Mouse (Mus musculus) heart, adult 2 months (tissue): ENCODE data around the gene Tmem120a. TPM values are rescaled to one million over a fixed set of nuclear protein-coding genes. Genes with fewer than 3 reads are reported as not detected.

Experiments
- DNase-seq, 2 experiments: peaks; one replicate each; pipeline ENCODE4 v3.0.0; 2021
- H3K27ac ChIP-seq: fragments of 200-600 bp; 2 replicates; pipeline ENCODE4 v1.8.1; 2022
- H3K27me3 ChIP-seq: fragments of 200-500 bp; 2 replicates; pipeline ENCODE4 v1.6.1; 2012; ENCODE audit warnings: mild to moderate bottlenecking, low read length, inconsistent platforms, mixed read lengths; ENCODE audit not compliant: control insufficient read depth, insufficient read depth
- H3K36me3 ChIP-seq: fragments of 200-500 bp; 2 replicates; pipeline ENCODE4 v1.6.1; 2012; ENCODE audit warnings: low read length, inconsistent platforms; ENCODE audit not compliant: control insufficient read depth, insufficient read depth
- H3K4me1 ChIP-seq: fragments of 200-500 bp; 2 replicates; pipeline ENCODE4 v1.6.1; 2011; ENCODE audit warnings: low read length; ENCODE audit not compliant: control insufficient read depth, insufficient read depth
- H3K4me3 ChIP-seq: fragments of 200-600 bp; 2 replicates; pipeline ENCODE4 v1.8.1; 2022
- H3K79me2 ChIP-seq: fragments of 200-500 bp; replicated peaks from 2 replicates; pipeline ENCODE4 v1.6.1; 2012; ENCODE audit warnings: mild to moderate bottlenecking, inconsistent platforms, low read length, moderate library complexity, mixed read lengths; ENCODE audit not compliant: control insufficient read depth, insufficient read depth
- H3K9ac ChIP-seq: fragments of 200-500 bp; 2 replicates; pipeline ENCODE4 v1.6.1; 2012; ENCODE audit warnings: low read depth, mild to moderate bottlenecking, control low read depth, inconsistent platforms, low read length, mixed read lengths
- CTCF ChIP-seq: fragments of 200-600 bp; IDR thresholded peaks from 2 replicates; pipeline ENCODE4 v1.8.1; 2022; ENCODE audit warnings: antibody characterized with exemption, mild to moderate bottlenecking, moderate library complexity
- EP300 ChIP-seq: fragments of 200-500 bp; IDR thresholded peaks from 2 replicates; pipeline ENCODE4 v1.6.1; 2011; ENCODE audit warnings: low read depth, low read length, control low read depth; ENCODE audit not compliant: insufficient read depth
- POLR2A ChIP-seq: fragments of 200-500 bp; IDR thresholded peaks from 2 replicates; pipeline ENCODE4 v1.6.1; 2011; ENCODE audit warnings: mild to moderate bottlenecking, low read depth, low read length, control low read depth; ENCODE audit not compliant: insufficient read depth
- WGBS: fragments of 180-500 bp; shearing (Covaris S2); methylation state at CpG from one replicate; pipeline ENCODE4 v1.1.7; 2018; 5-methylcytosine and 5-hydroxymethylcytosine counted together
- intact Hi-C: fragments of 180-260 bp; cut with DNase I; formaldehyde crosslinking; loops from one replicate; pipeline ENCODE4 v1.15.1; 2025
- polyA plus RNA-seq: library from polyadenylated mRNA; depleted of rRNA; stranded (reverse); fragments of >200 nt; gene quantifications from 2 replicates; pipeline ENCODE4 v1.2.3, GENCODE M21; 2012
- total RNA-seq, 2 experiments: library from RNA; stranded (reverse); gene quantifications; 2 replicates each; pipeline ENCODE4 v1.2.3; 2021

The Tmem120a gene
- total and polyA plus RNA-seq, 3 experiments, result 13.6 to 27.3 (median 19.3) TPM

GRCm38 (mm10) chr5:135730278-135730677, 14.0 kb downstream of the Tmem120a start:
- no peak overlapping the region for H3K27ac ChIP-seq
- H3K36me3 ChIP-seq, result no peaks in the 10 kb centered on the region
- DNase-seq, result no peak
- no peaks in the 10 kb centered on the region for H3K27me3 ChIP-seq
- WGBS, result 98% methylated on average over 10 of the region's 10 CpGs
- no peak for TF ChIP-seq POLR2A
- no peak for TF ChIP-seq EP300
- no peak for TF ChIP-seq CTCF
- no peak overlapping the region for H3K9ac ChIP-seq
- peaks cover 8% of the 10 kb centered on the region for H3K4me1 ChIP-seq
- intact Hi-C loops, result no loop called here
- no peaks in the 10 kb centered on the region for H3K79me2 ChIP-seq
- no peak overlapping the region for H3K4me3 ChIP-seq

GRCm38 (mm10) chr5:135729351-135729750, 14.9 kb downstream of the Tmem120a start:
- H3K79me2 ChIP-seq, result no peaks in the 10 kb centered on the region
- no peaks in the 10 kb centered on the region for H3K36me3 ChIP-seq
- DNase-seq, result no peak
- no peak overlapping the region for H3K9ac ChIP-seq
- H3K27ac ChIP-seq, result no peak overlapping the region
- TF ChIP-seq CTCF (no peak), EP300 (no peak), POLR2A (no peak)
- WGBS, result 94% methylated on average over 13 of the region's 13 CpGs
- H3K27me3 ChIP-seq, result no peaks in the 10 kb centered on the region
- peaks cover 8% of the 10 kb centered on the region for H3K4me1 ChIP-seq
- intact Hi-C loops, result no loop called here
- H3K4me3 ChIP-seq, result no peak overlapping the region

DNA sequence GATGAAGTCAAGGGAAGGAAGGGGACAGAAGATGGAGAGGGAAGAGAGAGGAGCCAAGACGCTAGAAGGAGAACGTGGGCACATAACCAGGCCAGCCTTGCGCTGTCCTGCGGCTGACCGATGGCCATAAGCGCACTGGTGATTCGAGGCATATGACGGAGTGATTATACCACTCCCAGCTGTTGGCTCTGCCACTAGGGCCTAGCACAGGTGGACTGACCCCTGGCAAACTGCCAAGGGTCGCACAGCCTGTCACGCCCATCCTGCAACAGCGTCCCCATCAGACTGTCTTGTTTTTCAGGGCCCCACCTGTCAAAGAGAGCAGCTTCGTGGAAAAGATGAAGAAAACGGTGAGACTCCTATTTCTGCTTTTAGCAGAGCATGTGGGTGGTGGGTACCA, 15.9 kb downstream of the Tmem120a start:
- H3K36me3 ChIP-seq, result no peaks in the 10 kb centered on the region; the same call in 1 of the 2 replicates
- DNase-seq, result no peak
- H3K27me3 ChIP-seq, result no peaks in the 10 kb centered on the region
- TF ChIP-seq EP300, result no peak
- no peak for TF ChIP-seq POLR2A
- no peak for TF ChIP-seq CTCF
- peaks cover 11% of the 10 kb centered on the region for H3K4me1 ChIP-seq
- WGBS, result 87% methylated on average over 13 of the region's 13 CpGs
- no peak overlapping the region for H3K9ac ChIP-seq
- no peaks in the 10 kb centered on the region for H3K79me2 ChIP-seq
- intact Hi-C loops, result no loop called here
- no peak overlapping the region for H3K27ac ChIP-seq
- H3K4me3 ChIP-seq, result no peak overlapping the region

GRCm38 (mm10) chr5:135727871-135728270, 16.4 kb downstream of the Tmem120a start:
- Histone ChIP-seq H3K36me3 (no peaks in the 10 kb centered on the region; the same call in 1 of the 2 replicates), H3K79me2 (no peaks in the 10 kb centered on the region), H3K27me3 (no peaks in the 10 kb centered on the region), H3K9ac (no peak overlapping the region), H3K27ac (no peak overlapping the region; the same call in 1 of the 2 replicates), H3K4me3 (no peak overlapping the region), H3K4me1 (peaks cover 14% of the 10 kb centered on the region)
- intact Hi-C loops, result no loop called here
- TF ChIP-seq EP300 (no peak), CTCF (no peak), POLR2A (no peak)
- DNase-seq, result no peak
- 95% methylated on average over 9 of the region's 9 CpGs for WGBS

DNA sequence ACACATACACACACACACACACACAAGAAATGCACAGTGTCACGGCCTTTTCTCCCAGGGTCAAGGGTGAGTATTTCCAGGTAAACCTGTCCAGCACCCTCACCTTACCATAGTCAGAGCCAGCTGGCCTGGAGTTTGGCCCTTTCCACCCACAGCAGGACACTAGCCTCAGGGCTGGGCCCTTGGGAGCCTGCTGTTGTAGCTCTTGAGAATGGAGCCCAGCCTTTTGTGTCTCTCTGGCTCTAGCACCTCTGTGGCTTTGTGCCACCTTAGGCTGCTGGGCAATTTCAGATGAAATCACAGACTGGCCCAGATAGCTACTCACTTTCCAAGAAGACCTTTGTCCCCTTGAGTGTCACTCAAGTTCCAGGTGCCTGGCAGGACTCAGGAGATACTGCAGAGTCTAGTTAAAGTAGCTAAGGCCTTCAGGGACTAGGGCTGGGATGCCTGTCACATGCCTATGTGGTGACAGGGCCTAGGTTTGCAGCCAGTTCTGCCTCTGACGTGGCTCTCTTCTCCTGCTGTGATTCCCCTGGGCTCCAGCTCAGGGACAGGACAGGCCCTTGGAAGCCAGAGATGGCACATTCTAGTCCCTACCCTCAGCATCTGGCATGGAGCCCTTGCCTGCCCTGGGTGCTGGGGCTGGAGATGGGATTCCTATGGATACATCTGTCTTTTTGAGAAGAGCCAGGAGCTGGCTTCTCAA, 17.5 kb downstream of the Tmem120a start:
- Histone ChIP-seq H3K4me1 (peaks cover 20% of the 10 kb centered on the region), H3K36me3 (peaks cover 2% of the 10 kb centered on the region), H3K27ac (peak overlapping the region; percentile 44), H3K79me2 (no peaks in the 10 kb centered on the region), H3K4me3 (no peak overlapping the region), H3K27me3 (no peaks in the 10 kb centered on the region), H3K9ac (no peak overlapping the region)
- DNase-seq, result peak; percentile 69 to 85
- intact Hi-C loops, result no loop called here
- peak; percentile 80; the same call in 1 of the 2 replicates for TF ChIP-seq EP300
- TF ChIP-seq POLR2A, result no peak
- 70% methylated on average over 2 of the region's 2 CpGs for WGBS

DNA sequence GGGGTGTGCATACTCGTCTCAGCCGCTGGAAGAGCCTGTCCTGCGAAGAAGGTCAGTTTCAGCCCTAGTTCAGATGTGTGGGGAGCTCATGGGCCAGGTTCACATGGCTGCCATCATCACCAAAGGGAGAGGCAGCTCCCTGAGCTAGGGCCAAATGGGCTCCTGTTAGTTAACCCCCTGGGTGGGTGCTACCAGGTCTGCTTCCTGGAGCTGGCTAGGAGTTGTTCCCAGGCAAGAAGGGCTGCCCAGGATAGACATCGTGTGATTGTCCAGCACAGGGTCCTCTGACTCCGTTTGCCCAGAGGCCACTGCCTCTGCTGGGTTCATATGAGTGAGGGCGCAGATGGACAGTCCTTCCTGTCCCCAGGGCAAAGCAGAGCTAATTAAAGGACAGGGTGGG, 18.3 kb downstream of the Tmem120a start:
- Histone ChIP-seq H3K27ac (peak overlapping the region; percentile 44), H3K79me2 (no peaks in the 10 kb centered on the region), H3K27me3 (no peaks in the 10 kb centered on the region), H3K4me3 (no peak overlapping the region), H3K36me3 (peaks cover 2% of the 10 kb centered on the region), H3K9ac (no peak overlapping the region), H3K4me1 (peaks cover 20% of the 10 kb centered on the region)
- 71% methylated on average over 6 of the region's 6 CpGs for WGBS
- DNase-seq, result peak in 1 of 2 experiments; percentile 22
- TF ChIP-seq CTCF (no peak), EP300 (no peak), POLR2A (no peak)
- intact Hi-C loops, result no loop called here
